Mouse (Mus musculus): ENCODE results near the gene Slc16a1.
"Not testable (repeated sequence)": the region's sequence is repeated elsewhere in the genome, so short reads cannot be mapped to it uniquely, and the experiment has no call there.

DNA sequence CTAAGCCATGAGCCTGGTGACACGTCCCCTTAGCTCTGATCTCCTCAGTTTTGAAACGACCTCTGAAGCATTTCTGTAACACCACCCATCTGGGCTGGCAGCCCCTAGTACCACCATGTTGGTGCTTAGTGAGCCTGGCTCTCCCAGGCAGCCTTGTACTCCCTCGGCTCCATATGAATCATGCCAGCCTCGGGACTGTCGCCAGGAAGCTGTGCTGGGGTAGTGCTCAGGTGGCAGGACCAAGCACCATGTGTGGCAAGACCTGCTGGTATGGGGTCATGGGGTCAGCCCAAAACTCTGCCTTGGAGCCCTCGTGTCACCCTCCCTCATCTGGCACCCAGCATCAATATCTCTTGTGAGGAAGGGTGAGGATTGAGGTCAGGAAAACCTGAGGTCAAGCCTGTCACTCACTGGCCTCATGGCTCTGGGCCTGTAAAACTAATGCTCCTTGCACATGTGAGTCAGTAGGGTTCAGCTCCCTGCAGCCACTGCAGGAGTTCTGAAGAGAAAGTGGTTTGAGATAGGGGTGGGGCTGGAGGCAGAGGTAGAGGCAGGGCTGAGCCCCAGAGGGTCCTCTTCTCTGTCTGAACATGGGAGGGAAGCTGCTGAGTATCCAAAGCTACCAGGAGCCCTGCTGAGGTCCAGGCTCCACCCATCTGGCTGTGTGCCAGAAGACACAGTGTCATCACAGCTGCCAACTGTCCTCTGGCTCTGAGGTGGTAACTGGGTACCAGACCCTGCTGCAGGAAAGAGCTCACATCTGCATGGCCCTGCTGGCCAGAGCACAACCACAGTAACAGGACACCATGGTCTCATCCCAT, 68.7 kb downstream of the Slc16a1 start:
- TF ChIP-seq CTCF (IDR thresholded peaks at IDR 0.05; ENCODE audit: control insufficient read depth, insufficient read depth, low read length); POLR2A (IDR thresholded peaks at IDR 0.05; ENCODE audit: borderline replicate concordance, control insufficient read depth, low read depth, low read length): not testable (repeated sequence)

Data from bone marrow, adult 2 months (tissue).